9 mouse cellular contexts compared by ENCODE assay signal in the genomic region with DNA sequence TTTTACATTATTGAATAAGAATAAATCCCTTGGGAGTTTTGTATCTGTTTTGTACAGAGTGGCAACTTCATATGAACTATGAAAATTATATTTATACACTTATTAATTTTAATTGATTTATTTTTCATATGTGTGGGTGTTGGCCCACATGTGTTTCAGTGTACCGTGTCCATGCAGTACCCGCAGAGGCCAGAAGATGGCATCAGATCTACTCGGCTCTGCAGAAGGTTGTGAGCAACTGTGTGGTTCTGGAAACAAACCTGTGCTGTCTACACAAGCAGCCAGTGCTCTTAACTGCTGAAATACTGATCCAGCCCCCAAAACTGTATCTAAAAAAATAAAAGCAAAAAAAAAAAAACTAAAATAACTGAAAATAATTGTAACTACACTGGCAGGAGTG. TPM values are rescaled to one million over a fixed set of nuclear protein-coding genes. Genes with fewer than 3 reads are reported as not detected.
DNase-seq lines count a peak whose midpoint lies in the region; TF ChIP-seq lines count a peak whose summit lies in the region.
"Had no signal": no experiment of that assay in that cellular context is flagged by ENCODE, and none has a peak within 500 bp of the region (broad histone marks: within the 10 kb centered on the region; RNA-seq: fewer than 3 reads in every experiment).

No protein-coding gene starts in this region.

- DNase-seq in urinary bladder, adult 18-20 months (ENCODE audit: low spot score in 2 of 2), result peak; percentile 8 to 54
- no peak for DNase-seq in urinary bladder, adult 2 months (ENCODE audit: low spot score)
- DNase-seq in c-Kit-positive CD71-positive TER-119-positive erythroid progenitor cells, embryonic 14.5 days (ENCODE audit: low spot score), result peak; percentile 37
- DNase-seq in forelimb bud, embryonic 11.5 days (ENCODE audit: low read depth, low spot score), result peak; percentile 46
- peak; percentile 50 to 85 for DNase-seq in kidney, postnatal 36 days
- DNase-seq in lung, adult 2 months, result peak; percentile 55
- peak; percentile 56 to 67 for DNase-seq in right cerebral cortex, postnatal 10 days (ENCODE audit: low spot score in 2 of 2)
- DNase-seq in urinary bladder, postnatal 36 days (ENCODE audit: low spot score in 2 of 2), result peak; percentile 32 to 43

- WGBS in lung, adult 2 months, result 12% methylated on average over 3 of the region's 3 CpGs

- TF ChIP-seq POLR2A in lung, adult 2 months (IDR thresholded peaks at IDR 0.05; ENCODE audit: borderline replicate concordance, extremely low read depth, low read depth, low read length), result no peak

- peak; percentile 76 for TF ChIP-seq CTCF in lung, adult 2 months (IDR thresholded peaks at IDR 0.05; ENCODE audit: insufficient read depth, low read length)

- no peak overlapping the region for H3K4me3 ChIP-seq in lung, adult 2 months (replicated peaks; ENCODE audit: extremely low read depth, low read depth, low read length)
- H3K4me3 ChIP-seq: heart, embryonic 13.5 days had no signal

- H3K4me1 ChIP-seq in lung, adult 2 months (ENCODE audit: control insufficient read depth, insufficient read depth, low read length), result no peaks in the 10 kb centered on the region
- H3K4me1 ChIP-seq: heart, embryonic 13.5 days had no signal

RNA-seq across cellular contexts. Expression of a gene that starts 6.7 kb away (rescaled TPM):
- not detected in 2 replicates for polyA plus RNA-seq in urinary bladder, adult 2 months (2012; rRNA removed)
- polyA plus RNA-seq in lung, adult 2 months (2012; rRNA removed), result not detected in 2 replicates
- polyA plus RNA-seq: heart, embryonic 13.5 days had no signal

RNA-seq across cellular contexts. Expression of a gene that starts 18.1 kb away (rescaled TPM):
- polyA plus RNA-seq in urinary bladder, adult 2 months (2012; rRNA removed), result not detected in 2 replicates
- polyA plus RNA-seq in lung, adult 2 months (2012; rRNA removed), result not detected in 2 replicates
- polyA plus RNA-seq: heart, embryonic 13.5 days had no signal
